Mouse (Mus musculus): ENCODE measurements at regions not wholly inside any gene's neighbourhood (a gene's known extent, or its start where the extent isn't known, plus 50 kb on each side); places are given as distances from the start of the nearest gene placed in this dataset.

DNA sequence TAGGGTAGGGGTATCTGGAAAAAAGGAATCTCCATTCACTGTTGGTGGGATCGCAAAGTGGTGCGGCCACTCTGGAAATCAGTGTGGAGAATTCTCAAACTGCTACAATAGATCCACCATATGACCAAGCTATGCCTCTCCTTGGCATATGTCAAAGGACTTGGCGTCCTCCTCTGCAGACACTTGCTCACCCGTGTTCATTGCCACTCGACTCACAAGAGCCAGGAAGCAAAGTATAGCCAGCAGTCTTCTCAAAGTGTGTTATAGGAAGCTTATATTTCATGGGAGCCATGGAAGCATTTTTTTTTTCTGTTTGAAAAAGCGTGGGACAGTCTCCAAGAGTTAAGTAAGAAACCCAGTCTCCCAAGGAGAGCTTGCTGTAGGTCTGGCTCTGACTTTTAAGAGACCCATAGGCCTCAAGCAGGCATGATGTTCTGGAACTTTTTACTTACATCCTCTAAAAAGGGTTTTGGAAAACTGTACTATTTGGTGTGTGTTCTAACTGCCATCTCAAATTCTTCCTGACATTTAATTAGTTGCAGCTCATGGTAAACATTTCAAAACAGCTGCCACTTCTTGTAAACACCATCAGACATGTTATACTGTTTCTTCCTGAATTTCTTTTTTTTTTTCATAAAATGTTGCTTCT is 89.6 kb upstream of the Maged2 start:
- Histone ChIP-seq H3K36me3 (ENCODE audit: control insufficient read depth, insufficient read depth, low read length) (no peaks in the 10 kb centered on the region), H3K9me3 (ENCODE audit: control insufficient read depth, low read length) (no peaks in the 10 kb centered on the region), H3K9ac (ENCODE audit: low read length) (no peak overlapping the region), H3K4me1 (ENCODE audit: control insufficient read depth, insufficient read depth, low read length) (no peaks in the 10 kb centered on the region), H3K27ac (replicated peaks; ENCODE audit: low read depth, low read length) (no peak overlapping the region), H3K27me3 (ENCODE audit: control insufficient read depth, insufficient read depth, low read length) (no peaks in the 10 kb centered on the region), H3K4me2 (ENCODE audit: low read depth, severe bottlenecking) (no peak overlapping the region), H3K4me3 (ENCODE audit: low read depth, low read length) (no peak overlapping the region)
- ATAC-seq (ENCODE audit: insufficient number of reproducible peaks, low FRiP score, low TSS enrichment, low read depth), result no peak
- 78% methylated on average over 6 of the region's 6 CpGs for WGBS
- no peak for DNase-seq (ENCODE audit: low spot score)

DNA sequence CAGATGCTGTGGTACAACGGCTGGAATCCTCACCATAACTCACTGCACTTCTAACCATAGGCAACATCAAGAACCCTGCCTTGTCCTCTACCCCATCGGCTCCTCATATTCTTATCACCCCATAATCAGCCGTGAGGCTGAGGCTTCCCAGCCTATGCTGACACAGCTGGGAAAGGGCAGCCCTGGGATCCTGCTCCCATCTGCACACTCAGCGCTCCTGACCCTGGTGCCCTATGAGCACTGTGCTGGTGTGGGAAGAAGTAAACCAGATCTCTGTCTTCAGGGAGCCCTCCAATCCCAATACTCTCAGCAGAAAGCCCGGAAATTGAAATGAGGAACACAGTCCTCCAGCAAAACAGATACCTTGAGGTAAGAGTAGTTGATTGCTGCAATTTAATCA is 88.7 kb upstream of the Maged2 start:
- WGBS, result 65% methylated on average over 5 of the region's 5 CpGs
- Histone ChIP-seq H3K36me3 (ENCODE audit: control insufficient read depth, insufficient read depth, low read length) (no peaks in the 10 kb centered on the region), H3K4me1 (ENCODE audit: control insufficient read depth, insufficient read depth, low read length) (no peaks in the 10 kb centered on the region), H3K4me2 (ENCODE audit: low read depth, severe bottlenecking) (no peak overlapping the region), H3K4me3 (ENCODE audit: low read depth, low read length) (no peak overlapping the region), H3K9me3 (ENCODE audit: control insufficient read depth, low read length) (no peaks in the 10 kb centered on the region), H3K9ac (ENCODE audit: low read length) (no peak overlapping the region), H3K27ac (replicated peaks; ENCODE audit: low read depth, low read length) (no peak overlapping the region), H3K27me3 (ENCODE audit: control insufficient read depth, insufficient read depth, low read length) (no peaks in the 10 kb centered on the region)
- ATAC-seq (ENCODE audit: insufficient number of reproducible peaks, low FRiP score, low TSS enrichment, low read depth) (peak; percentile 35; the same call in 1 of the 2 replicates), DNase-seq (ENCODE audit: low spot score) (peak; percentile 28)
